Mouse (Mus musculus) forebrain, embryonic 12.5 days (tissue): ENCODE data around the gene Rnf150. TPM values are rescaled to one million over a fixed set of nuclear protein-coding genes. Genes with fewer than 3 reads are reported as not detected.
A peak's percentile ranks its signal among the peaks of the same experiment; 100 is the strongest.

Source experiments
- ATAC-seq: fragments of 200-750 bp; cut with Nextera tagmentation; 2 replicates; pipeline ENCODE4 v1.8.0; 2017; ENCODE audit warnings: moderate TSS enrichment; ENCODE audit not compliant: low FRiP score
- H3K27ac ChIP-seq: fragments of 300-500 bp; sonication (generic); 2 replicates; pipeline ENCODE4 v1.5.1; 2016; ENCODE audit warnings: mild to moderate bottlenecking
- H3K27me3 ChIP-seq: fragments of 300-500 bp; sonication (generic); 2 replicates; pipeline ENCODE4 v1.6.1; 2016; ENCODE audit warnings: mild to moderate bottlenecking
- H3K36me3 ChIP-seq: fragments of 300-500 bp; sonication (generic); replicated peaks from 2 replicates; pipeline ENCODE4 v1.6.1; 2016; ENCODE audit warnings: mild to moderate bottlenecking
- H3K4me1 ChIP-seq: fragments of 300-500 bp; sonication (generic); 2 replicates; pipeline ENCODE4 v1.6.1; 2016
- H3K4me2 ChIP-seq: fragments of 300-500 bp; sonication (generic); 2 replicates; pipeline ENCODE4 v1.6.1; 2016; ENCODE audit warnings: mild to moderate bottlenecking, moderate library complexity
- H3K4me3 ChIP-seq: fragments of 300-500 bp; sonication (generic); replicated peaks from 2 replicates; pipeline ENCODE4 v1.5.1; 2016; ENCODE audit warnings: mild to moderate bottlenecking
- H3K9ac ChIP-seq: fragments of 300-500 bp; sonication (generic); 2 replicates; pipeline ENCODE4 v1.6.1; 2016; ENCODE audit warnings: mild to moderate bottlenecking
- H3K9me3 ChIP-seq: fragments of 300-500 bp; sonication (generic); 2 replicates; pipeline ENCODE4 v1.6.1; 2016
- WGBS: fragments of 180-500 bp; shearing (Covaris S2); methylation state at CpG from one replicate; pipeline ENCODE4 v1.1.7; 2016; 5-methylcytosine and 5-hydroxymethylcytosine counted together
- polyA plus RNA-seq: library from polyadenylated mRNA; unstranded; fragments of >200 nt; fragmentation: Nextera tagmentation; extraction: Ambion mirVana; gene quantifications from 2 replicates; pipeline ENCODE4 v1.2.1, GENCODE M21; 2016

The Rnf150 gene
- polyA plus RNA-seq, 1 experiment from 2014 or later: 1.9 TPM

DNA sequence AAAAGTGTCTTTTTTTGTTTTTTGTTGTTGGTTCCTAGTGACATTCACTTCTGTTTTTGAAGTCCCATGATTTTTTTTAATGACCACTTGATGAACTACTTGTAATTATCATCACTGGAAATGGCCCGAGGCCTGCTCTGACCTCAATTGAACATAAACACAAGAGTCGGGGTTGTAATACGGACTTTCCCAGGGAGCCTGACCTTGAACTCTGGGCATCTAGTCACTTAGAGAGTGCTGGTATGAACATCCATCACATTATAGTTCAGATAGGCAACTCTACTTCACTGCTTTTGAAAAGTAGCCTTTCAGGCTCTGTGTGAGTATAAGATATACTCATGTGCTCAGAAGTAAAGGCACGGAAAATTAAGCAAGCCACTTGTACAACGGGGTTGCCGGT, 185.4 kb downstream of the Rnf150 start:
- no peaks in the 10 kb centered on the region for H3K9me3 ChIP-seq
- H3K4me3 ChIP-seq: no peak overlapping the region
- no peaks in the 10 kb centered on the region for H3K27me3 ChIP-seq
- H3K9ac ChIP-seq: no peak overlapping the region
- no peaks in the 10 kb centered on the region for H3K36me3 ChIP-seq
- no peak for ATAC-seq
- 0 out of 2 replicates have a peak overlapping the region, but pooled peaks have one; percentile 60 for H3K27ac ChIP-seq
- no peak overlapping the region for H3K4me2 ChIP-seq
- H3K4me1 ChIP-seq: peaks cover 22% of the 10 kb centered on the region
- WGBS: 59% methylated on average over 6 of the region's 6 CpGs

- H3K4me1 ChIP-seq: peaks cover 22% of the 10 kb centered on the region
- H3K4me2 ChIP-seq: no peak overlapping the region
- no peak overlapping the region for H3K9ac ChIP-seq
- H3K4me3 ChIP-seq: no peak overlapping the region
- no peaks in the 10 kb centered on the region for H3K27me3 ChIP-seq
- WGBS: 38% methylated on average over 7 of the region's 7 CpGs
- peak; percentile 52; the same call in 1 of the 2 replicates for ATAC-seq
- peak overlapping the region; percentile 60 for H3K27ac ChIP-seq
- H3K36me3 ChIP-seq: no peaks in the 10 kb centered on the region
- H3K9me3 ChIP-seq: no peaks in the 10 kb centered on the region
Observed at GRCm38 (mm10) chr8:83049171-83049601, 186.0 kb downstream of the Rnf150 start.

GRCm38 (mm10) chr8:83049616-83050015, 186.5 kb downstream of the Rnf150 start:
- no peak overlapping the region for H3K4me2 ChIP-seq
- H3K27ac ChIP-seq: peak overlapping the region; percentile 60
- 22% methylated on average over 1 of the region's 1 CpGs for whole genome bisulfite sequencing
- no peak overlapping the region for H3K9ac ChIP-seq
- no peaks in the 10 kb centered on the region for H3K27me3 ChIP-seq
- H3K36me3 ChIP-seq: no peaks in the 10 kb centered on the region
- H3K9me3 ChIP-seq: no peaks in the 10 kb centered on the region
- no peak overlapping the region for H3K4me3 ChIP-seq
- 0 out of 2 replicates have a peak, but pooled peaks have one; percentile 27 for ATAC-seq
- peaks cover 22% of the 10 kb centered on the region for H3K4me1 ChIP-seq

GRCm38 (mm10) chr8:83052896-83053295, 189.7 kb downstream of the Rnf150 start:
- no peak overlapping the region for H3K9ac ChIP-seq
- peaks cover 19% of the 10 kb centered on the region for H3K4me1 ChIP-seq
- no peak overlapping the region for H3K27ac ChIP-seq
- H3K9me3 ChIP-seq: no peaks in the 10 kb centered on the region
- H3K27me3 ChIP-seq: no peaks in the 10 kb centered on the region
- 92% methylated on average over 4 of the region's 4 CpGs for WGBS
- H3K36me3 ChIP-seq: no peaks in the 10 kb centered on the region
- no peak overlapping the region for H3K4me3 ChIP-seq
- ATAC-seq: no peak
- H3K4me2 ChIP-seq: no peak overlapping the region

- no peaks in the 10 kb centered on the region for H3K9me3 ChIP-seq
- peaks cover 4% of the 10 kb centered on the region for H3K4me1 ChIP-seq
- no peak overlapping the region for H3K4me2 ChIP-seq
- no peak overlapping the region for H3K4me3 ChIP-seq
- no peak overlapping the region for H3K27ac ChIP-seq
- no peak for ATAC-seq
- 88% methylated on average over 3 of the region's 3 CpGs for WGBS
- H3K9ac ChIP-seq: no peak overlapping the region
- H3K36me3 ChIP-seq: no peaks in the 10 kb centered on the region
- H3K27me3 ChIP-seq: no peaks in the 10 kb centered on the region
Observed at GRCm38 (mm10) chr8:83054801-83055200, 191.6 kb downstream of the Rnf150 start.

DNA sequence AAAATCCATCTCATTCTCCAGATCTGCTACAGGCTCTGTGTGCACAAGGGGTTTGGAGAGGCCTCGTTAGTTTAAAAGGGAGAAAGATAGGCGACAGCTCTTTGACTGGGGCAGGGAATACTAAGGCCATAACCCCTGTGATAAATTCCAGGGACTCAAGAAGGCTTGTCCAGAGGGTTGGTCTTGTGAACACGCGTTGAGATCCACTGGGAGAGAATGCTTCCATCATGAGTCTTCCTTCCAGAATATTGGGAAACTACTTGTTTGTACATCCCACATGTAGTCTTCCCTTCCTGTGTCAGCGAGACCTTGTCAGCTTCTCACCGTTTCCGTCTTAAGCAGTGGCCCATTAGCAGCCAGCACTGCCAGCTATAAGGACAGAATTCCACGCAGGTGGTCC, 195.8 kb downstream of the Rnf150 start:
- Histone ChIP-seq H3K27me3 (no peaks in the 10 kb centered on the region), H3K4me2 (no peak overlapping the region), H3K9me3 (no peaks in the 10 kb centered on the region), H3K27ac (no peak overlapping the region), H3K4me1 (no peaks in the 10 kb centered on the region), H3K4me3 (no peak overlapping the region), H3K9ac (no peak overlapping the region), H3K36me3 (no peaks in the 10 kb centered on the region)
- ATAC-seq: no peak
- 80% methylated on average over 8 of the region's 8 CpGs for WGBS

- Histone ChIP-seq H3K4me2 (no peak overlapping the region), H3K36me3 (no peaks in the 10 kb centered on the region), H3K4me3 (no peak overlapping the region), H3K9ac (no peak overlapping the region), H3K4me1 (no peaks in the 10 kb centered on the region), H3K9me3 (no peaks in the 10 kb centered on the region), H3K27ac (no peak overlapping the region), H3K27me3 (no peaks in the 10 kb centered on the region)
- WGBS: 76% methylated on average over 2 of the region's 2 CpGs
- no peak for ATAC-seq
Observed at GRCm38 (mm10) chr8:83060076-83060475, 196.9 kb downstream of the Rnf150 start.

GRCm38 (mm10) chr8:83061257-83061656, 198.1 kb downstream of the Rnf150 start:
- Histone ChIP-seq H3K27me3 (no peaks in the 10 kb centered on the region), H3K4me3 (no peak overlapping the region), H3K27ac (no peak overlapping the region), H3K36me3 (no peaks in the 10 kb centered on the region), H3K4me2 (no peak overlapping the region), H3K9ac (no peak overlapping the region), H3K9me3 (no peaks in the 10 kb centered on the region), H3K4me1 (no peaks in the 10 kb centered on the region)
- 76% methylated on average over 5 of the region's 5 CpGs for WGBS
- ATAC-seq: no peak

DNA sequence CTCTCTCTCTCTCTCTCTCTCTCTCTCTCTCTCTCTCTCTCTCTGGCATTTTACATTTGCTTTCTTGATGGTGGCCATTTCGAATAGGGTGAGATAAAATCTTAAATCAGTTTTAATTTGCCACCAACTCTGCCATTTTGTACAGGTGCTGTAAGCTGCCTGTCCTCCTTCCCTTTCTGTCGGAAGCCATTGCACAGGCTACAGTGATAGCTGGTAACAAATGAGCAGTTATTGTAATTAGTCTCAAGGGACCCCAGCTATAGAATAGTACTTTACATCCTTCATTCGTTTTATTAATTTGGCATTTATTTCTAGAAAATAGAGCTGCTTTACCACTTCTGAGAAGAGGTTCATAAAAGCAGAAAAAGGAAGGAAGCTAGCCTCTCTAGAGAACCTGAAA, 198.7 kb downstream of the Rnf150 start:
- no peak overlapping the region for H3K27ac ChIP-seq
- ATAC-seq: no peak
- H3K36me3 ChIP-seq: no peaks in the 10 kb centered on the region
- 77% methylated on average over 3 of the region's 3 CpGs for WGBS
- no peaks in the 10 kb centered on the region for H3K27me3 ChIP-seq
- no peak overlapping the region for H3K4me3 ChIP-seq
- H3K9me3 ChIP-seq: no peaks in the 10 kb centered on the region
- no peak overlapping the region for H3K9ac ChIP-seq
- no peaks in the 10 kb centered on the region for H3K4me1 ChIP-seq
- H3K4me2 ChIP-seq: no peak overlapping the region

DNA sequence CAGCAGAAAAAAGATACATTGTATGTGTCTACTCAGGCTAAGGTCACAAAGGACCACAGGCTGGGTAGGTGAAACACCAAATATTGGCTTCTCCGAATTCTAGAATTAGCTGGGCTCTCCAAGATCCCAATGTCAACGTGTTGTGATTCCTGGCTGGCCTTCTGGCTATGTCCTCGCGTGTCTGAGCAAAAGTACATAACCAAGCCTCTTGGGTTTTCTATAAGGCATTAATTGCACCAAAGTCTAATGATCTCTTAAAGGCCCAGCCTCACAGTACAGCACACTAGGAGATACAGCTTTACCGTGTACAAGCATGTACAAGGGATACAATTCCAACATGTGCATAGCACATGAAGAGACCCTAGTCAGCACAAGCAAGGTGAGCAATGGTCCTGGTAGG, 199.1 kb downstream of the Rnf150 start:
- WGBS: 92% methylated on average over 5 of the region's 5 CpGs
- no peaks in the 10 kb centered on the region for H3K36me3 ChIP-seq
- no peaks in the 10 kb centered on the region for H3K4me1 ChIP-seq
- H3K9me3 ChIP-seq: no peaks in the 10 kb centered on the region
- no peak overlapping the region for H3K9ac ChIP-seq
- H3K4me2 ChIP-seq: no peak overlapping the region
- H3K27ac ChIP-seq: no peak overlapping the region
- no peaks in the 10 kb centered on the region for H3K27me3 ChIP-seq
- no peak for ATAC-seq
- no peak overlapping the region for H3K4me3 ChIP-seq

GRCm38 (mm10) chr8:83064096-83064495, 200.9 kb downstream of the Rnf150 start:
- H3K4me2 ChIP-seq: no peak overlapping the region
- ATAC-seq: no peak
- no peak overlapping the region for H3K9ac ChIP-seq
- no peaks in the 10 kb centered on the region for H3K27me3 ChIP-seq
- H3K4me3 ChIP-seq: no peak overlapping the region
- no peaks in the 10 kb centered on the region for H3K36me3 ChIP-seq
- no peak overlapping the region for H3K27ac ChIP-seq
- H3K4me1 ChIP-seq: no peaks in the 10 kb centered on the region
- 91% methylated on average over 6 of the region's 6 CpGs for whole genome bisulfite sequencing
- no peaks in the 10 kb centered on the region for H3K9me3 ChIP-seq

DNA sequence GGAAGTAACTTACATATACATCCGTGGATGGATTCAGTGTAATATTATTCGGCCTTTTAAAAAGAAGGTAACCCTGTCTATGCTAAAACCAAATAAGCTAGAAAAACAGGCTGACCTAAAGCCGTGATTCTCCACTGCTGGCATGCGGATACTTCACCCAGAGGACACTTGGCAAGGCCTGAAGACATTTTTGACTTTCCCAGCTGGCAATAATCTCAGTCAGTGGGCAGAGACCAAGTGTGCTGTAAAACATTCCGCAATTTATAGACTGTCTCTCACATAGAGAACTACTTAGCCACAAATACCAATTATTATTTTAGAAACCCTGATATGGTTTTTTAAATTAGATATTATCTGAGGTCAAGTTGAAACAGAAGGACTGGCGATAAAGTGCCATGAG, 202.9 kb downstream of the Rnf150 start:
- Histone ChIP-seq H3K36me3 (no peaks in the 10 kb centered on the region), H3K9ac (no peak overlapping the region), H3K4me2 (no peak overlapping the region), H3K4me3 (no peak overlapping the region), H3K27ac (no peak overlapping the region), H3K4me1 (no peaks in the 10 kb centered on the region), H3K27me3 (no peaks in the 10 kb centered on the region), H3K9me3 (no peaks in the 10 kb centered on the region)
- ATAC-seq: no peak
- WGBS: 95% methylated on average over 6 of the region's 6 CpGs

DNA sequence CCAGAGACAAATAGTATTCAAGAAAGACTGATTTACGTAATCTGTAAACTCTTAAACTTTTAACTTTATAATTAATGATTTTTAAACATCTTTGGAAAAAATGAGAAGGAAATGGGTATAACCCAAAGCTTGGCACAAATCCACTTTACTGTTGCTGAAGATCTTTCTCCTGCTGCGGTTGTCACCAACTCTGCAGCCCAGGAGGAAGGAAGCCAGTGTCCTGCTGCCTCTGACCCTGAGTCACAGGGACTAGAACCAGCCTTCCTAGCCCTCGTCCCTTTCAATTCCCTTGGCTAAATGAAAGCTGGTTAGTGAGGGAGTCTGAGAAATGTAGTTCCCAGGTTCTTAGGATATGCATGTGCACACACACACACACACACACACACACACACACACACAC, 203.7 kb downstream of the Rnf150 start:
- WGBS: 77% methylated on average over 3 of the region's 3 CpGs
- no peaks in the 10 kb centered on the region for H3K9me3 ChIP-seq
- no peaks in the 10 kb centered on the region for H3K4me1 ChIP-seq
- H3K27me3 ChIP-seq: no peaks in the 10 kb centered on the region
- H3K27ac ChIP-seq: no peak overlapping the region
- no peak overlapping the region for H3K4me2 ChIP-seq
- no peak overlapping the region for H3K4me3 ChIP-seq
- ATAC-seq: no peak
- no peak overlapping the region for H3K9ac ChIP-seq
- H3K36me3 ChIP-seq: no peaks in the 10 kb centered on the region
